Mouse (Mus musculus) ES-E14 (cell line): ENCODE measurements around the gene Cav1. TPM values are rescaled to one million over a fixed set of nuclear protein-coding genes. Genes with fewer than 3 reads are reported as not detected.

Source experiments
- DNase-seq: peaks from one replicate; pipeline ENCODE4 v3.0.0-alpha.2; 2013; ENCODE audit warnings: low read depth, low spot score
- H3K27ac ChIP-seq: 2 replicates; pipeline ENCODE4 v1.5.1; 2012; ENCODE audit warnings: low read depth, mild to moderate bottlenecking, low read length, moderate library complexity, mixed read lengths; ENCODE audit not compliant: poor library complexity, insufficient read depth, severe bottlenecking
- H3K36me3 ChIP-seq: 2 replicates; pipeline ENCODE4 v1.6.1; 2012; ENCODE audit warnings: mild to moderate bottlenecking, low read length, moderate library complexity, mixed read lengths; ENCODE audit not compliant: control insufficient read depth, poor library complexity, insufficient read depth, severe bottlenecking
- H3K4me1 ChIP-seq, 2 experiments: fragments of 150-350 bp in 1 of 2; sonication (generic) in 1 of 2; 2 replicates each; pipeline ENCODE4 v1.6.1; 2012; ENCODE audit warnings: low read length in 2 of 2, mild to moderate bottlenecking in 1 of 2, mixed read lengths in 1 of 2; ENCODE audit not compliant: control insufficient read depth in 2 of 2, insufficient read depth in 2 of 2, poor library complexity in 1 of 2
- H3K4me3 ChIP-seq, 2 experiments: fragments of 150-350 bp in 1 of 2; sonication (generic) in 1 of 2; 2 replicates each; pipeline ENCODE4 v1.5.1; 2012; ENCODE audit warnings: low read length in 2 of 2, low read depth in 1 of 2, mild to moderate bottlenecking in 1 of 2, mixed read lengths in 1 of 2; ENCODE audit not compliant: insufficient read depth in 1 of 2, poor library complexity in 1 of 2, severe bottlenecking in 1 of 2
- H3K9ac ChIP-seq: 2 replicates; pipeline ENCODE4 v1.6.1; 2012; ENCODE audit warnings: low read depth, mild to moderate bottlenecking, low read length, mixed read lengths; ENCODE audit not compliant: poor library complexity, insufficient read depth, severe bottlenecking
- H3K9me3 ChIP-seq: fragments of 150-350 bp; sonication (generic); 2 replicates; pipeline ENCODE4 v1.6.1; 2012; ENCODE audit warnings: low read depth, mild to moderate bottlenecking, low read length; ENCODE audit not compliant: control insufficient read depth, insufficient read depth
- CHD2 ChIP-seq: IDR thresholded peaks from 2 replicates; pipeline ENCODE4 v1.6.1; 2014; ENCODE audit warnings: mild to moderate bottlenecking, low read depth, low read length, inconsistent platforms
- HCFC1 ChIP-seq: IDR thresholded peaks from 2 replicates; pipeline ENCODE4 v1.6.1; 2012; ENCODE audit warnings: low read length, inconsistent platforms, borderline replicate concordance; ENCODE audit not compliant: insufficient read depth
- MAFK ChIP-seq: IDR thresholded peaks from 2 replicates; pipeline ENCODE4 v1.6.1; 2014; ENCODE audit warnings: mild to moderate bottlenecking, low read depth, low read length, inconsistent platforms; ENCODE audit not compliant: insufficient read depth
- ZC3H11A ChIP-seq: IDR thresholded peaks from 2 replicates; pipeline ENCODE4 v1.6.1; 2012; ENCODE audit warnings: low read depth, mild to moderate bottlenecking, inconsistent platforms, low read length, borderline replicate concordance
- ZNF384 ChIP-seq: IDR thresholded peaks from 2 replicates; pipeline ENCODE4 v1.6.1; 2012; ENCODE audit warnings: low read depth, low read length, inconsistent platforms
- in situ Hi-C, 2 experiments: fragments of 600-800 bp; cut with MboI; formaldehyde crosslinking; loops; one replicate each; pipeline ENCODE4 v1.15.1; 2025; ENCODE audit warnings: low sequenced_read_pairs in 2 of 2, inconsistent platforms in 1 of 2; ENCODE audit not compliant: unreplicated experiment in 2 of 2
- total RNA-seq: library from RNA; depleted of rRNA; stranded (reverse); fragments of 300-350 nt; gene quantifications from 2 replicates; pipeline ENCODE4 v1.2.3, GENCODE M21; 2012; rRNA removed

Cav1 gene
- 16.8 and 35.7 TPM in 2 replicates for total RNA-seq

- in situ Hi-C loops = no loop called here
Observed at GRCm38 (mm10) chr6:17305954-17306601, at the start of gene Cav1. Gene Cav1 (plus strand): TSS chr6:17306335.

GRCm38 (mm10) chr6:17258142-17258541, 48.0 kb upstream of the Cav1 start:
- in situ Hi-C loops = no loop called here
- no peak for TF ChIP-seq MAFK
- TF ChIP-seq ZC3H11A = no peak
- no peak for TF ChIP-seq CHD2
- no peak for TF ChIP-seq ZNF384
- no peak for TF ChIP-seq HCFC1

More at GRCm38 (mm10) chr6:17305954-17306601, at the start of gene Cav1:
- H3K9ac ChIP-seq = peak within 1 kb of the TSS; percentile 22; the same call in 1 of the 2 replicates
- H3K4me3 ChIP-seq = peak within 1 kb of the TSS; percentile 36 to 61
- H3K36me3 ChIP-seq = no peaks in the 10 kb centered on the region
- no peak for DNase-seq
- no peak within 1 kb of the TSS for H3K27ac ChIP-seq
- H3K9me3 ChIP-seq = no peaks in the 10 kb centered on the region
- peaks cover 0 to 2% of the 10 kb centered on the region in 2 experiments; a peak in 1 of 4 replicates for H3K4me1 ChIP-seq
- TF ChIP-seq MAFK = no peak
- TF ChIP-seq HCFC1 = no peak
- no peak for TF ChIP-seq ZC3H11A
- TF ChIP-seq ZNF384 = no peak
- no peak for TF ChIP-seq CHD2

GRCm38 (mm10) chr6:17258911-17259310, 47.2 kb upstream of the Cav1 start:
- TF ChIP-seq ZNF384 (no peak), HCFC1 (no peak), MAFK (no peak), CHD2 (no peak), ZC3H11A (no peak)
- H3K4me1 ChIP-seq = no peaks in the 10 kb centered on the region
- in situ Hi-C loops = no loop called here
- no peak overlapping the region for H3K4me3 ChIP-seq
- H3K36me3 ChIP-seq = no peaks in the 10 kb centered on the region
- H3K9me3 ChIP-seq = no peaks in the 10 kb centered on the region
- no peak overlapping the region for H3K27ac ChIP-seq
- no peak overlapping the region for H3K9ac ChIP-seq
- DNase-seq = no peak

More at GRCm38 (mm10) chr6:17258142-17258541, 48.0 kb upstream of the Cav1 start:
- no peaks in the 10 kb centered on the region for H3K36me3 ChIP-seq
- no peak overlapping the region for H3K9ac ChIP-seq
- H3K9me3 ChIP-seq = no peaks in the 10 kb centered on the region
- no peaks in the 10 kb centered on the region for H3K4me1 ChIP-seq
- no peak for DNase-seq
- no peak overlapping the region for H3K4me3 ChIP-seq
- H3K27ac ChIP-seq = no peak overlapping the region

- TF ChIP-seq ZC3H11A (no peak), MAFK (no peak), CHD2 (no peak), ZNF384 (no peak), HCFC1 (no peak)
- no peak overlapping the region for H3K9ac ChIP-seq
- H3K9me3 ChIP-seq = no peaks in the 10 kb centered on the region
- in situ Hi-C loops = no loop called here
- H3K4me3 ChIP-seq = no peak overlapping the region
- H3K4me1 ChIP-seq = no peaks in the 10 kb centered on the region
- no peak overlapping the region for H3K27ac ChIP-seq
- no peaks in the 10 kb centered on the region for H3K36me3 ChIP-seq
- DNase-seq = no peak
Observed at GRCm38 (mm10) chr6:17262786-17263185, 43.3 kb upstream of the Cav1 start.
